Mouse (Mus musculus): Measurements from ENCODE around the gene Rpa1.

GRCm38 (mm10) chr11:75348199-75348889, at the start of gene Rpa1, which contains the start of gene Smyd4:
- TF ChIP-seq CTCF (IDR thresholded peaks at IDR 0.05; ENCODE audit: borderline replicate concordance, control insufficient read depth, extremely low read depth, insufficient read depth, low read length, poor library complexity) (no peak), POLR2A (IDR thresholded peaks at IDR 0.05; ENCODE audit: control insufficient read depth, extremely low read depth, insufficient read depth, low read length, poor library complexity) (peak; percentile 80; the same call in 1 of the 2 replicates)
